Mouse (Mus musculus) splenic B cell, adult 2 months (primary cell): Measurements from ENCODE around the gene Adarb2.

ENCODE experiments used
- DNase-seq: peaks from one replicate; pipeline ENCODE4 v3.0.0-alpha.2; 2011; ENCODE audit warnings: low read depth, low spot score
- H3K27me3 ChIP-seq: 2 replicates; pipeline ENCODE4 v1.6.1; 2012; ENCODE audit warnings: mild to moderate bottlenecking, low read length, moderate library complexity, mixed read lengths; ENCODE audit not compliant: control insufficient read depth, poor library complexity, insufficient read depth, severe bottlenecking
- H3K36me3 ChIP-seq: 2 replicates; pipeline ENCODE4 v1.6.1; 2012; ENCODE audit warnings: mild to moderate bottlenecking, low read length, moderate library complexity, mixed read lengths; ENCODE audit not compliant: control insufficient read depth, poor library complexity, insufficient read depth, severe bottlenecking

Adarb2 gene

GRCm38 (mm10) chr13:8202681-8203476 is at the start of gene Adarb2:
Gene Adarb2 (plus strand): TSS chr13:8202866.
- Histone ChIP-seq H3K27me3 (no peaks in the 10 kb centered on the region), H3K36me3 (no peaks in the 10 kb centered on the region)
- DNase-seq: no peak

GRCm38 (mm10) chr13:8173800-8174199 is 28.9 kb upstream of the Adarb2 start:
- Histone ChIP-seq H3K36me3 (no peaks in the 10 kb centered on the region), H3K27me3 (no peaks in the 10 kb centered on the region)
- no peak for DNase-seq

GRCm38 (mm10) chr13:8191977-8192376 is 10.7 kb upstream of the Adarb2 start:
- DNase-seq: no peak
- Histone ChIP-seq H3K27me3 (no peaks in the 10 kb centered on the region), H3K36me3 (no peaks in the 10 kb centered on the region)

- no peaks in the 10 kb centered on the region for H3K27me3 ChIP-seq
Measured at GRCm38 (mm10) chr13:8199186-8199880, 3.3 kb upstream of the Adarb2 start.

GRCm38 (mm10) chr13:8203477-8203813 is 779 bp downstream of the Adarb2 start:
- no peak for DNase-seq
- no peaks in the 10 kb centered on the region for H3K36me3 ChIP-seq
- H3K27me3 ChIP-seq: no peaks in the 10 kb centered on the region

More at GRCm38 (mm10) chr13:8199186-8199880, 3.3 kb upstream of the Adarb2 start:
- DNase-seq: no peak
- no peaks in the 10 kb centered on the region for H3K36me3 ChIP-seq

GRCm38 (mm10) chr13:8207337-8207736 is 4.7 kb downstream of the Adarb2 start:
- Histone ChIP-seq H3K36me3 (no peaks in the 10 kb centered on the region), H3K27me3 (no peaks in the 10 kb centered on the region)
- no peak for DNase-seq

- Histone ChIP-seq H3K27me3 (no peaks in the 10 kb centered on the region), H3K36me3 (no peaks in the 10 kb centered on the region)
- DNase-seq: no peak
Measured at GRCm38 (mm10) chr13:8210776-8211175, 8.1 kb downstream of the Adarb2 start.

- Histone ChIP-seq H3K27me3 (no peaks in the 10 kb centered on the region), H3K36me3 (no peaks in the 10 kb centered on the region)
- no peak for DNase-seq
Measured at GRCm38 (mm10) chr13:8238871-8239270, 36.2 kb downstream of the Adarb2 start.

GRCm38 (mm10) chr13:8248016-8248667 is 45.5 kb downstream of the Adarb2 start:
- H3K27me3 ChIP-seq: no peaks in the 10 kb centered on the region
- no peaks in the 10 kb centered on the region for H3K36me3 ChIP-seq
- no peak for DNase-seq

- no peak for DNase-seq
- H3K36me3 ChIP-seq: no peaks in the 10 kb centered on the region
Measured at GRCm38 (mm10) chr13:8272158-8272945, 69.7 kb downstream of the Adarb2 start.

GRCm38 (mm10) chr13:8283116-8283515 is 80.5 kb downstream of the Adarb2 start:
- no peak for DNase-seq
- no peaks in the 10 kb centered on the region for H3K36me3 ChIP-seq
- no peaks in the 10 kb centered on the region for H3K27me3 ChIP-seq

More at GRCm38 (mm10) chr13:8272158-8272945, 69.7 kb downstream of the Adarb2 start:
- no peaks in the 10 kb centered on the region for H3K27me3 ChIP-seq

- Histone ChIP-seq H3K36me3 (no peaks in the 10 kb centered on the region), H3K27me3 (no peaks in the 10 kb centered on the region)
- DNase-seq: no peak
Measured at GRCm38 (mm10) chr13:8316347-8317141, 113.9 kb downstream of the Adarb2 start.

- Histone ChIP-seq H3K27me3 (no peaks in the 10 kb centered on the region), H3K36me3 (no peaks in the 10 kb centered on the region)
- DNase-seq: no peak
Measured at GRCm38 (mm10) chr13:8333589-8334455, 131.2 kb downstream of the Adarb2 start.
